Mouse (Mus musculus) small intestine, adult 2 months (tissue): ENCODE results near the gene 9430097D07Rik. TPM values are rescaled to one million over a fixed set of nuclear protein-coding genes. Genes with fewer than 3 reads are reported as not detected.

Experiments used
- H3K27ac ChIP-seq: fragments of 200-500 bp; 2 replicates; pipeline ENCODE4 v1.5.1; 2012; ENCODE audit warnings: low read depth, low read length, control low read depth, inconsistent platforms; ENCODE audit not compliant: insufficient read depth
- H3K27me3 ChIP-seq: fragments of 200-500 bp; 2 replicates; pipeline ENCODE4 v1.6.1; 2012; ENCODE audit warnings: mild to moderate bottlenecking, moderate library complexity, low read length, inconsistent platforms; ENCODE audit not compliant: control insufficient read depth, insufficient read depth
- H3K36me3 ChIP-seq: fragments of 200-500 bp; 2 replicates; pipeline ENCODE4 v1.6.1; 2012; ENCODE audit warnings: mild to moderate bottlenecking, low read length, control low read depth, inconsistent platforms; ENCODE audit not compliant: control insufficient read depth, insufficient read depth
- H3K4me1 ChIP-seq: fragments of 200-500 bp; 2 replicates; pipeline ENCODE4 v1.6.1; 2012; ENCODE audit warnings: low read length, inconsistent platforms, mixed read lengths; ENCODE audit not compliant: control insufficient read depth, insufficient read depth, insufficient read length
- H3K4me3 ChIP-seq: fragments of 200-500 bp; 2 replicates; pipeline ENCODE4 v1.5.1; 2012; ENCODE audit warnings: low read depth, mild to moderate bottlenecking, control low read depth, inconsistent platforms, low read length, moderate library complexity
- CTCF ChIP-seq: fragments of 200-500 bp; IDR thresholded peaks from 2 replicates; pipeline ENCODE4 v1.5.1; 2012; ENCODE audit warnings: low read depth, mild to moderate bottlenecking, control low read depth, inconsistent platforms, low read length, moderate library complexity, mixed read lengths; ENCODE audit not compliant: insufficient replicate concordance, insufficient read length; ENCODE audit errors: extremely low read depth
- POLR2A ChIP-seq: fragments of 200-500 bp; IDR thresholded peaks from 2 replicates; pipeline ENCODE4 v1.6.1; 2012; ENCODE audit warnings: low read depth, mild to moderate bottlenecking, control low read depth, inconsistent platforms, low read length, moderate library complexity
- WGBS: fragments of 180-500 bp; shearing (Covaris S2); methylation state at CpG from one replicate; pipeline ENCODE4 v1.1.7; 2018; 5-methylcytosine and 5-hydroxymethylcytosine counted together
- polyA plus RNA-seq: library from polyadenylated mRNA; depleted of rRNA; stranded (reverse); fragments of >200 nt; gene quantifications from 2 replicates; pipeline ENCODE4 v1.2.3, GENCODE M21; 2012; rRNA removed

The 9430097D07Rik gene
- polyA plus RNA-seq, result not detected in 2 replicates

DNA sequence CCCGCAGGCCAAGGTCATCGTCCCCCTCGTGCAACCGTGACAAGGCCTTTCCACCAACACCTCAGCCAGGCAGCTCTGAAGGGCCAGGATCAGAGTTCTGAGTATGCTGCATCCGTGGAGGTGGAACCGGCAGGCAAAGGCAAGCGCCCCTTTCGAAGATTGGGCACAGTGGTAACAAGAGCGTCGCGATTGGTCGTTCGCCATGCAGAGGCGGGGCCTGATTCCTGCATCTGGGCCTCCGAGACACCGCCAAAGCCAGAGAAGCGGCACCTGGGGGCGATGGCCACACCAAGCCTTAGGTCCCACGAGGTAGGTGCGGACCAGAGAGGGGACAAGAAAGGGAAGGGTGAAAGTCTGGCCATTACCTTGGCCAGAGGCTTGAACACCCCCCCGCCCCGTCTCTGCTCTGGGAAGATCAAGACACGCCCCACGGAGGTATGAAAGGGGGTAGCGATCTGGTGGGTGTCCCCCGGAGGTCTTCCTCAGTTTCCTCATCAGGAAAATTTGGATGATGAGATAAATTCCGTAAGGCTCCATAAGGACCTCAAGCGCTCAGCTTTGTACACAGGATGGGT lies at the start of gene 9430097D07Rik:
Gene 9430097D07Rik (minus strand): TSS at position 99 of the 575 bp plus-strand sequence.
- Histone ChIP-seq H3K4me3 (peak within 1 kb of the TSS; percentile 37), H3K36me3 (peaks cover 4% of the 10 kb centered on the region; the same call in 1 of the 2 replicates), H3K27me3 (peaks cover 3% of the 10 kb centered on the region; the same call in 1 of the 2 replicates), H3K27ac (no peak within 1 kb of the TSS), H3K4me1 (peaks cover 9% of the 10 kb centered on the region)
- TF ChIP-seq POLR2A, result no peak
- no peak for TF ChIP-seq CTCF
- WGBS, result 18% methylated on average over 28 of the region's 28 CpGs

DNA sequence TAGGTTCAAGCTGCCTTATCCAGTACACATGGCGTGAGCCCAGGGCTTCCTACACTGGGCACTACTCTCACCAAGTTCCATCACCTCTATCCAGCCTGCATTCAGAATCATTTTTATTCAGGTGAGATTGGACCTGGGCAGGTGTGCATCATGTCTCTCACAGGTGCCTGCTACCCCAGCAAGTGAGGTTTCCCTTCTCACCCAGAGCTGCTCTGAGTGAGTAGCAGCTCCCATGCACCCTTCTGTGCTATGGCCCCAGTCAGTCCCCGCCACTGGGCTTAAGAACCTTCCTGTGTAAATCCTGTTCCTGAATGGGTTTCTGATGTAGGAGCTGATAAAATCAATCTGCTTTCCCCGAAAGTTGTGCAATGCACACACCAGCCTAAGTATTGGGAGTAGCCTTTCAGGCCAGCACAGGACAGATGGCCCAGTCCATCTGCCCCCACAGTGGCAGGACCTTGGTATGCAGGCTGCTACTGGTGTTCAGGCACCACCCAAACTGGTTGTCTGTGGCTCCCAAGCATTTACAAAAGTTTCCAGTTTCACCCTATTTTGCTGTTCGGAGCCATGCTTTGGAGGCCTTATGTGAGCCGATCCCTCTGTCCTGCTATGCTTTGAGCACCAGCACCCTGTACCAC lies 48.7 kb upstream of the 9430097D07Rik start:
- H3K4me1 ChIP-seq, result peaks cover 7% of the 10 kb centered on the region
- 85% methylated on average over 5 of the region's 5 CpGs for WGBS
- H3K36me3 ChIP-seq, result no peaks in the 10 kb centered on the region
- no peak for TF ChIP-seq CTCF
- TF ChIP-seq POLR2A, result no peak
- H3K27me3 ChIP-seq, result no peaks in the 10 kb centered on the region
- H3K27ac ChIP-seq, result no peak overlapping the region
- no peak overlapping the region for H3K4me3 ChIP-seq

DNA sequence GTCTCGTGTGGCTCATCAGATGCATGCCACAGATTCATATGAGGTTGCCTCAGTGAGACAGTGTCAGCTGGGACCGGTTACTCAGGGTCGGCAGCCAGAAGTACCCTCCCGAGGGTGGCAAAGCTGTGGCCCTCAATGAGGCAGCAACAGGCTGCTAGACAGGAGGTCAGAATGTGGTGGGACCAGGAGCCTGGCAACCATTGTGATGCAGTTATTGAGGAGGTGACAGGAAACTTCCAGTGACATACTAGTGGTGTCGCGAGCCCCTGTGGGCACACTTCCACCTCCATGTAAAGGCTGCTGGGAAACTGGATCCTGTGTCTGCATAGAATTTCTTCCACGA lies 46.0 kb upstream of the 9430097D07Rik start, which contains the start of gene Ak1:
Gene Ak1 (plus strand): TSS at position 242 of the 343 bp plus-strand sequence.
- Histone ChIP-seq H3K4me1 (peaks cover 7% of the 10 kb centered on the region), H3K4me3 (no peak within 1 kb of the TSS), H3K36me3 (no peaks in the 10 kb centered on the region), H3K27me3 (no peaks in the 10 kb centered on the region), H3K27ac (peak within 1 kb of the TSS; percentile 32; the same call in 1 of the 2 replicates)
- TF ChIP-seq POLR2A, result no peak
- TF ChIP-seq CTCF, result no peak
- WGBS, result 24% methylated on average over 7 of the region's 7 CpGs

DNA sequence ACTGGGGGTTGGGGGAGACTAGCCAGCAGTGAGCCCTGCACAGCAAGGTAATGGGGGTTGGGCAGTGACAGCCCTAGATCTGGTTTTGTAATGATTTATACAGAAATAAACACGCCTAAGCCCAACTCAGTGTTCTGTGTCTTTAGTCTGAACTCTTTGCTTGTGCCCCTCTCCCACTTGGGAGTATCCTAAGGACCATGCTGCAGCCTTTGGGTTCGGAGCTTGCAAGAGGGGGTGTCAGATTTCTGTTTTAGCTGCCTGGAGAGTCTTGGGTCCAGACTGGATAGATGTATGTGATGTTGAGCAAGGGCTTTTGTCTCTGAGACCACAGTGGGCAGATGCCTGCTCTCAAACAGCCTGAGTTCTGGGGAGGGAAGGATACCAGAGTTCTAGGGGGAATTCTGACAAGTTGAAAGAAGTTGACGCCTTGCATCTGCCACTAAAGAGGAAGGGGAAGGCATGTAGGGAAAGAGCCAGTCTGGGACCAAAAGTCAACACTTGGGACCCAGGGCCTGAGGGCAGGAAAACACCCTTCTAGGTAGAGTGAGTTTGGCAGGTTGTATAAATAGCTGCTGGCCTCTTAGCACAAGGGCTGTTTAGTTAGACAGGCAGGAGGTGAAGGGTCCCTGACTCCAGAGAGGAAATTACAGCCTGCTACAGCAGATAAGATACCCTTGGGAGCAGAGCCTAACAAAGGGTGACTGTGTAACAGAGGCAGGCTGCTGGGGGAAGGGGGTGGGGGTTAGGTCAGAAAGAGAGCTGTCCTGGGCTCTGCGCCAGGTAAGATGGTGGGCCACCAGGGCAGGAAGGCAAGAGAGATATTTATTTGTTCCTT lies 45.4 kb upstream of the 9430097D07Rik start:
- Histone ChIP-seq H3K4me1 (peaks cover 7% of the 10 kb centered on the region), H3K4me3 (no peak overlapping the region), H3K27me3 (no peaks in the 10 kb centered on the region), H3K27ac (peak overlapping the region; percentile 32; the same call in 1 of the 2 replicates), H3K36me3 (no peaks in the 10 kb centered on the region)
- no peak for TF ChIP-seq POLR2A
- no peak for TF ChIP-seq CTCF
- WGBS, result 38% methylated on average over 4 of the region's 4 CpGs

DNA sequence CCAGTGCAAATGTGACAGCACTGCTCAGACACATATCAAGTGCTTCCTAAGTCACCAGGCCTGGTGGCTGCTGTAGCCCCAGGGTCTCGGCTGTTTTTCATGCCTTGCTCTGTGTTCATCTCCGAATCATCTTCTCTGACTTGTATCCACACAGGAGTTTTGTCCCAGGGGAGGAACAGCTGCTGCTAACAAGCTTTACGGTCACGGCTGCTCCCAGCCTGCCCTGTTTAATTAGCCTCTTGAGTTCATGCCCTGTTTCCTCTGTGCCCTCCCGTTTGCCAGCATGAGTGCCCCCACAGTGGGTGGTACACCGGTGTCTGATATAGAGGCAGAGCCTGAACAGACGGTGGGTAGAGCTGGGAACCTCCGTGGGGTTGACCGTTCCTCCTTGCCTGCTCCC lies 42.6 kb upstream of the 9430097D07Rik start:
- no peaks in the 10 kb centered on the region for H3K27me3 ChIP-seq
- no peak overlapping the region for H3K27ac ChIP-seq
- WGBS, result 83% methylated on average over 9 of the region's 9 CpGs

DNA sequence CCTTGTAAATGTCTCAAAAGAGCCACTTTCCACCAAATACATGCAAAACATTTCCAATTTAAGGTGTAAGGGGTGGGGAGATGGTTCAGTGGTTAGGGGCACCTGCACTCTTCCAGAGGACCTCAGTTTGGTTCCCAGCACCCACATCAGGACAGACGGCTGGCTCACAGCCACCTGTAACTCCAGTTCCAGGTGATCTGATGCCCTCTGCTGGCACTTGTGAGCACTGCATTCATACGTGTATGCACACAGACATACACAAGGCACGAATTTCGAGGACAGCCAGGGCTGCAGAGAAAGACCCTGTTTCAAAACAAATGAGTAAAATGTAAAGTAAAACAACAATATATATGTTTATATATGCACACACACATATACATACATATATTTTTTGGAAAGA lies 42.1 kb upstream of the 9430097D07Rik start:
- Histone ChIP-seq H3K27me3 (no peaks in the 10 kb centered on the region), H3K4me3 (no peak overlapping the region), H3K27ac (no peak overlapping the region), H3K36me3 (no peaks in the 10 kb centered on the region), H3K4me1 (peaks cover 3% of the 10 kb centered on the region; the same call in 1 of the 2 replicates)
- TF ChIP-seq CTCF, result peak; percentile 31; the same call in 1 of the 2 replicates
- no peak for TF ChIP-seq POLR2A
- 96% methylated on average over 4 of the region's 4 CpGs for WGBS

More for the DNA sequence above, 42.6 kb upstream of the 9430097D07Rik start:
- TF ChIP-seq POLR2A (no peak), CTCF (no peak)
- peaks cover 3% of the 10 kb centered on the region; the same call in 1 of the 2 replicates for H3K4me1 ChIP-seq
- no peak overlapping the region for H3K4me3 ChIP-seq
- no peaks in the 10 kb centered on the region for H3K36me3 ChIP-seq

DNA sequence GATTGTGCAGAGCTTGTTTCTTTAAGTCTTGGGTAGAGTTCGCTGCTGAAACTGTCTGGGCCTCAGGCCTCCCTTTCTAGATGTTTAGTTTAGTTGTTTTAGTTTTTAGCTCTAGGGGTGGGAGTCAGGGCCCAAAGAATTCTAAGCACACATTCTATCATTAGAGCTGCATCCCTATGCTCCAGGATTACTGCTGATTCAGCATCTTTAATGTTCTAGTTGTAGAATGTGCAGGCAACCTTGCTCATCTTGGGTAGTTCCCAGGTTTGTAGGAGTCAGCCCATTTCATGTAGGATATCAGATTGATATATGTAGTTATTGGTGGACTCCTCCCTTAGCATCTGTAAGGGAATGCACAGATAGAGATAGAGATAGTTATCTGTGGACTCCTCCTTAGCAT lies 41.6 kb upstream of the 9430097D07Rik start:
- Histone ChIP-seq H3K36me3 (no peaks in the 10 kb centered on the region), H3K4me3 (no peak overlapping the region), H3K27me3 (no peaks in the 10 kb centered on the region), H3K4me1 (peaks cover 3% of the 10 kb centered on the region; the same call in 1 of the 2 replicates), H3K27ac (no peak overlapping the region)
- WGBS, result 94% methylated on average over 1 of the region's 1 CpGs
- TF ChIP-seq CTCF (no peak), POLR2A (no peak)
